In genomic region chr4:134673882-134674463, GRCm38 (mm10) we compare ENCODE assay signal across 9 mouse cellular contexts. TPM values are rescaled to one million over a fixed set of nuclear protein-coding genes. Genes with fewer than 3 reads are reported as not detected.
DNase-seq lines count a peak whose midpoint lies in the region; ATAC-seq and TF ChIP-seq lines count a peak whose summit lies in the region.
"Had no signal": no experiment of that assay in that cellular context is flagged by ENCODE, and none has a peak within 500 bp of the region (broad histone marks: within the 10 kb centered on the region; RNA-seq: fewer than 3 reads in every experiment).

No protein-coding gene starts in this region.

- H3K27ac ChIP-seq in hindbrain, embryonic 14.5 days: no peak overlapping the region
- H3K27ac ChIP-seq: kidney, embryonic 15.5 days had no signal

- TF ChIP-seq CTCF in brain, embryonic 14.5 days (IDR thresholded peaks at IDR 0.05; ENCODE audit: borderline replicate concordance, extremely low read depth, insufficient read depth, insufficient read length): no peak

- WGBS in hindbrain, embryonic 14.5 days: 68% methylated on average over 12 of the region's 12 CpGs

- H3K4me1 ChIP-seq in hindbrain, embryonic 14.5 days (replicated peaks; ENCODE audit: control insufficient read depth, insufficient read depth, low read length): peaks cover 54% of the 10 kb centered on the region

- no peak for TF ChIP-seq POLR2A in brain, embryonic 14.5 days (IDR thresholded peaks at IDR 0.05; ENCODE audit: borderline replicate concordance, extremely low read depth, insufficient read depth, insufficient read length, poor library complexity, severe bottlenecking)

- no peak overlapping the region for H3K4me3 ChIP-seq in hindbrain, embryonic 14.5 days (replicated peaks; ENCODE audit: low read length)
- H3K4me3 ChIP-seq: kidney, embryonic 15.5 days had no signal

- H3K4me2 ChIP-seq in hindbrain, embryonic 14.5 days (replicated peaks): no peak overlapping the region
- H3K4me2 ChIP-seq: kidney, embryonic 15.5 days had no signal

- ATAC-seq in hindbrain, embryonic 14.5 days (ENCODE audit: low FRiP score): peak; percentile 70; the same call in 1 of the 2 replicates
- ATAC-seq in activated CD4-positive, CD25-positive, alpha-beta regulatory T cell, adult 4 months: no peak

- H3K9ac ChIP-seq in hindbrain, embryonic 14.5 days: no peak overlapping the region
- H3K9ac ChIP-seq: kidney, embryonic 15.5 days had no signal

- no peaks in the 10 kb centered on the region for H3K36me3 ChIP-seq in hindbrain, embryonic 14.5 days (replicated peaks; ENCODE audit: control insufficient read depth, insufficient read depth)
- H3K36me3 ChIP-seq: kidney, embryonic 15.5 days had no signal

- H3K27me3 ChIP-seq in hindbrain, embryonic 14.5 days (ENCODE audit: control insufficient read depth, insufficient read depth, low read length): no peaks in the 10 kb centered on the region
- H3K27me3 ChIP-seq: kidney, embryonic 15.5 days had no signal

- H3K9me3 ChIP-seq in hindbrain, embryonic 14.5 days (ENCODE audit: control insufficient read depth, low read length): no peaks in the 10 kb centered on the region
- H3K9me3 ChIP-seq: kidney, embryonic 15.5 days had no signal

- peak; percentile 51 to 74 for DNase-seq in layer of hippocampus, postnatal 10 days (ENCODE audit: low spot score in 2 of 2)
- DNase-seq in layer of hippocampus, adult 11-12 months (ENCODE audit: low spot score): no peak
- DNase-seq in brain, embryonic 14.5 days (ENCODE audit: low read depth): peak; percentile 72
- peak; percentile 63 for DNase-seq in cerebellum, adult 8-10 months
- DNase-seq in hindbrain, embryonic 14.5 days (ENCODE audit: low spot score): no peak
- DNase-seq in T-cell, adult 2 months (ENCODE audit: low spot score): no peak
- DNase-seq: lung, adult 18-20 months had no signal

RNA-seq across cellular contexts. Expression of gene Man1c1, which starts 30.1 kb away (rescaled TPM):
- 10 to 100 TPM; 14.2 to 16.3 TPM for total RNA-seq in layer of hippocampus, postnatal 10 days (2021)
- polyA plus RNA-seq in brain, embryonic 14.5 days (2012; rRNA removed): 5.0 and 10.7 TPM in 2 replicates
- 7.1 and 7.2 TPM in 2 replicates for polyA plus RNA-seq in hindbrain, embryonic 14.5 days (2014; fragmentation: Nextera tagmentation; extraction: Ambion mirVana)
- polyA plus RNA-seq in activated CD4-positive, CD25-positive, alpha-beta regulatory T cell, adult 4 months (2017; shearing (Covaris generic)): 1 to 10 TPM; 1.0 to 1.9 TPM

Comparison
In these comparisons a context has a peak if more than half of its experiments do, and no peak if none do; other contexts are left out.
1. DNase-seq: peak in layer of hippocampus, postnatal 10 days (2 of 2), brain, embryonic 14.5 days (single experiment) and cerebellum, adult 8-10 months (single experiment); none in layer of hippocampus, adult 11-12 months (single experiment), hindbrain, embryonic 14.5 days (single experiment) and T-cell, adult 2 months (single experiment).